ENCODE assay signal across 9 mouse cellular contexts in the genomic region with DNA sequence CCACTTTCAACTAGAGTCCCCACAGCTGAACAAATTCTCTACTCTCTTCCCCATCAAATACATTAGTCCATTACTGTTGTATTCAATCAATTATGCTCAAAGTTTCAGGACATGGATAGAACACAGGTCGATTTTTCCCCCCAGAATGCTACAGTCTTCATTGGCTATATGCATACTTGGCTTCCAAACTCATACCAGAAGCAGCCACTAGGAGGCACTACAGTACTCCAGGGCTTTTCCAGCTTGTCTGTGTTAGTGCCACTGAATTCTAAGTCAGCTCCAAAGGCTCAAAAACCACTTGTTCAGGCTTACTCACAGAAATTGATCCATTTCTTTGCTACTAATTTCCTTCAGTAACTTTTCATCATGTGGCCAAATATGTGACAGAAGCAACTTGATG.
DNase-seq lines count a peak whose midpoint lies in the region; ATAC-seq and TF ChIP-seq lines count a peak whose summit lies in the region.
"Had no signal": no experiment of that assay in that cellular context is flagged by ENCODE, and none has a peak within 500 bp of the region (broad histone marks: within the 10 kb centered on the region; RNA-seq: fewer than 3 reads in every experiment).

No protein-coding gene starts in this region.

- no peak overlapping the region for H3K4me2 ChIP-seq in liver, postnatal 0 days (ENCODE audit: low read depth, low read length)
- H3K4me2 ChIP-seq: embryonic facial prominence, embryonic 13.5 days had no signal

- no peak overlapping the region for H3K27ac ChIP-seq in cerebellum, adult 2 months (ENCODE audit: insufficient read depth, low read length)
- no peak overlapping the region for H3K27ac ChIP-seq in liver, postnatal 0 days (ENCODE audit: low read depth)
- H3K27ac ChIP-seq: embryonic facial prominence, embryonic 13.5 days had no signal

- peak; percentile 13; the same call in 1 of the 2 replicates for TF ChIP-seq CTCF in cerebellum, adult 2 months (IDR thresholded peaks at IDR 0.05; ENCODE audit: borderline replicate concordance, insufficient read depth, low read depth, low read length)
- peak; percentile 66 for TF ChIP-seq CTCF in liver, postnatal 0 days (IDR thresholded peaks at IDR 0.05; ENCODE audit: low read depth)

- H3K4me1 ChIP-seq in cerebellum, adult 2 months (ENCODE audit: control insufficient read depth, insufficient read depth, low read length) = no peaks in the 10 kb centered on the region
- no peaks in the 10 kb centered on the region for H3K4me1 ChIP-seq in liver, postnatal 0 days (ENCODE audit: insufficient read depth)
- H3K4me1 ChIP-seq: embryonic facial prominence, embryonic 13.5 days had no signal

- TF ChIP-seq POLR2A in cerebellum, adult 2 months (IDR thresholded peaks at IDR 0.05; ENCODE audit: borderline replicate concordance, insufficient read depth, low read length) = no peak

- DNase-seq in cerebellum, adult 2 months = no peak
- DNase-seq in cerebellum, adult 9-10 months = no peak
- DNase-seq in kidney, adult 9 months = peak; percentile 65
- no peak for DNase-seq in kidney, adult 11 months
- peak; percentile 23 for DNase-seq in urinary bladder, postnatal 14 days (ENCODE audit: low spot score)
- no peak for DNase-seq in urinary bladder, postnatal 10 days (ENCODE audit: low spot score)
- DNase-seq in liver, postnatal 0 days = peak; percentile 27
- DNase-seq in spleen, postnatal 4 days (ENCODE audit: low spot score in 2 of 2) = no peak

- ATAC-seq in liver, postnatal 0 days = no peak

- H3K9me3 ChIP-seq in liver, postnatal 0 days (ENCODE audit: low read length) = no peaks in the 10 kb centered on the region
- H3K9me3 ChIP-seq: embryonic facial prominence, embryonic 13.5 days had no signal

- H3K36me3 ChIP-seq in liver, postnatal 0 days (replicated peaks; ENCODE audit: insufficient read depth, low read length) = no peaks in the 10 kb centered on the region
- H3K36me3 ChIP-seq: embryonic facial prominence, embryonic 13.5 days had no signal

- TF ChIP-seq EP300 in liver, postnatal 0 days (IDR thresholded peaks at IDR 0.05; ENCODE audit: low read depth) = no peak

- no peak overlapping the region for H3K4me3 ChIP-seq in cerebellum, adult 2 months (replicated peaks; ENCODE audit: insufficient read depth, low read depth, low read length)
- H3K4me3 ChIP-seq in liver, postnatal 0 days (ENCODE audit: low read depth, low read length) = no peak overlapping the region
- H3K4me3 ChIP-seq: embryonic facial prominence, embryonic 13.5 days had no signal

- 41% methylated on average over 1 of the region's 1 CpGs for WGBS in cerebellum, adult 2 months
- WGBS in liver, postnatal 0 days (ENCODE audit: insufficient replicate concordance) = 39% methylated on average over 1 of the region's 1 CpGs

- H3K27me3 ChIP-seq in cerebellum, adult 2 months (ENCODE audit: control insufficient read depth, insufficient read depth, low read length) = no peaks in the 10 kb centered on the region
- H3K27me3 ChIP-seq in liver, postnatal 0 days (ENCODE audit: insufficient read depth, low read length) = no peaks in the 10 kb centered on the region

- H3K9ac ChIP-seq in liver, postnatal 0 days (replicated peaks) = no peak overlapping the region
- H3K9ac ChIP-seq: embryonic facial prominence, embryonic 13.5 days had no signal

Comparison
In these comparisons a context has a peak if more than half of its experiments do, and no peak if none do; other contexts are left out.
1. DNase-seq: peak in kidney, adult 9 months (single experiment), urinary bladder, postnatal 14 days (single experiment) and liver, postnatal 0 days (single experiment); none in cerebellum, adult 2 months (0 of 2), cerebellum, adult 9-10 months (single experiment), kidney, adult 11 months (single experiment), urinary bladder, postnatal 10 days (single experiment) and spleen, postnatal 4 days (0 of 2).